Mouse (Mus musculus) thymus, adult 2 months (tissue): ENCODE results near the gene Fem1b. TPM values are rescaled to one million over a fixed set of nuclear protein-coding genes. Genes with fewer than 3 reads are reported as not detected.

Experiments used
- DNase-seq: peaks from one replicate; pipeline ENCODE4 v3.0.0; 2021
- H3K27ac ChIP-seq: fragments of 200-500 bp; 2 replicates; pipeline ENCODE4 v1.5.1; 2012; ENCODE audit warnings: low read length, control low read depth; ENCODE audit not compliant: control insufficient read depth, insufficient read depth
- H3K27me3 ChIP-seq: fragments of 200-500 bp; 2 replicates; pipeline ENCODE4 v1.6.1; 2012; ENCODE audit warnings: mild to moderate bottlenecking, low read length, moderate library complexity, mixed read lengths; ENCODE audit not compliant: control insufficient read depth, insufficient read depth
- H3K36me3 ChIP-seq: fragments of 200-500 bp; 2 replicates; pipeline ENCODE4 v1.6.1; 2012; ENCODE audit warnings: mild to moderate bottlenecking, low read length, moderate library complexity; ENCODE audit not compliant: control insufficient read depth, insufficient read depth
- H3K4me1 ChIP-seq: fragments of 200-500 bp; replicated peaks from 2 replicates; pipeline ENCODE4 v1.6.1; 2012; ENCODE audit warnings: low read length; ENCODE audit not compliant: control insufficient read depth, insufficient read depth
- H3K4me3 ChIP-seq: fragments of 200-500 bp; 2 replicates; pipeline ENCODE4 v1.5.1; 2012; ENCODE audit warnings: mild to moderate bottlenecking, low read length, control low read depth, moderate library complexity; ENCODE audit not compliant: control insufficient read depth, insufficient read depth
- CTCF ChIP-seq: fragments of 200-500 bp; IDR thresholded peaks from 2 replicates; pipeline ENCODE4 v1.5.1; 2012; ENCODE audit warnings: mild to moderate bottlenecking, control low read depth, low read length, moderate library complexity, borderline replicate concordance; ENCODE audit not compliant: control insufficient read depth, poor library complexity, insufficient read depth; ENCODE audit errors: extremely low read depth
- POLR2A ChIP-seq: fragments of 200-500 bp; IDR thresholded peaks from 2 replicates; pipeline ENCODE4 v1.6.1; 2012; ENCODE audit warnings: mild to moderate bottlenecking, low read length, control low read depth, moderate library complexity; ENCODE audit not compliant: control insufficient read depth, poor library complexity, insufficient read depth; ENCODE audit errors: extremely low read depth
- WGBS: fragments of 180-500 bp; shearing (Covaris S2); methylation state at CpG from one replicate; pipeline ENCODE4 v1.1.7; 2018; 5-methylcytosine and 5-hydroxymethylcytosine counted together
- polyA plus RNA-seq: library from polyadenylated mRNA; depleted of rRNA; stranded (reverse); fragments of >200 nt; gene quantifications from 2 replicates; pipeline ENCODE4 v1.2.3, GENCODE M21; 2012

Gene Fem1b
- polyA plus RNA-seq, 1 experiment: 15.3 TPM

- Histone ChIP-seq H3K27ac (no peak overlapping the region), H3K27me3 (no peaks in the 10 kb centered on the region), H3K4me3 (no peak overlapping the region), H3K4me1 (peaks cover 3% of the 10 kb centered on the region; the same call in 1 of the 2 replicates), H3K36me3 (no peaks in the 10 kb centered on the region)
- TF ChIP-seq POLR2A (no peak), CTCF (no peak)
- WGBS: 89% methylated on average over 17 of the region's 17 CpGs
- DNase-seq: no peak
Measured at GRCm38 (mm10) chr9:62767464-62767863, 44.3 kb downstream of the Fem1b start.

- 78% methylated on average over 4 of the region's 4 CpGs for WGBS
- TF ChIP-seq POLR2A (no peak), CTCF (no peak)
- H3K4me1 ChIP-seq: peaks cover 3% of the 10 kb centered on the region; the same call in 1 of the 2 replicates
- no peaks in the 10 kb centered on the region for H3K36me3 ChIP-seq
- no peak overlapping the region for H3K27ac ChIP-seq
- no peak overlapping the region for H3K4me3 ChIP-seq
- no peak for DNase-seq
- no peaks in the 10 kb centered on the region for H3K27me3 ChIP-seq
Measured at GRCm38 (mm10) chr9:62765346-62765745, 46.4 kb downstream of the Fem1b start.

GRCm38 (mm10) chr9:62763478-62763877, 48.3 kb downstream of the Fem1b start:
- peak; percentile 37 for DNase-seq
- no peak for TF ChIP-seq POLR2A
- no peak for TF ChIP-seq CTCF
- Histone ChIP-seq H3K27ac (no peak overlapping the region), H3K4me3 (no peak overlapping the region), H3K4me1 (peaks cover 3% of the 10 kb centered on the region; the same call in 1 of the 2 replicates), H3K36me3 (no peaks in the 10 kb centered on the region), H3K27me3 (no peaks in the 10 kb centered on the region)
- WGBS: 23% methylated on average over 13 of the region's 13 CpGs

GRCm38 (mm10) chr9:62759601-62760000, 52.1 kb downstream of the Fem1b start:
- 62% methylated on average over 3 of the region's 3 CpGs for WGBS
- TF ChIP-seq CTCF (no peak), POLR2A (no peak)
- H3K27ac ChIP-seq: no peak overlapping the region
- no peaks in the 10 kb centered on the region for H3K36me3 ChIP-seq
- H3K4me3 ChIP-seq: no peak overlapping the region
- H3K27me3 ChIP-seq: no peaks in the 10 kb centered on the region
- H3K4me1 ChIP-seq: peaks cover 3% of the 10 kb centered on the region; the same call in 1 of the 2 replicates
- peak; percentile 16 for DNase-seq

- Histone ChIP-seq H3K27me3 (no peaks in the 10 kb centered on the region), H3K27ac (no peak overlapping the region), H3K36me3 (no peaks in the 10 kb centered on the region), H3K4me3 (no peak overlapping the region), H3K4me1 (no peaks in the 10 kb centered on the region)
- 90% methylated on average over 4 of the region's 4 CpGs for WGBS
- no peak for DNase-seq
- TF ChIP-seq CTCF: no peak
- TF ChIP-seq POLR2A: no peak
Measured at GRCm38 (mm10) chr9:62758288-62758687, 53.4 kb downstream of the Fem1b start.

- no peaks in the 10 kb centered on the region for H3K4me1 ChIP-seq
- no peak for DNase-seq
- H3K36me3 ChIP-seq: no peaks in the 10 kb centered on the region
- WGBS: 93% methylated on average over 11 of the region's 11 CpGs
- H3K4me3 ChIP-seq: no peak overlapping the region
- TF ChIP-seq CTCF (no peak), POLR2A (no peak)
- H3K27ac ChIP-seq: no peak overlapping the region
- no peaks in the 10 kb centered on the region for H3K27me3 ChIP-seq
Measured at GRCm38 (mm10) chr9:62750381-62750780, 61.4 kb downstream of the Fem1b start.

- no peak for DNase-seq
- no peaks in the 10 kb centered on the region for H3K4me1 ChIP-seq
- H3K4me3 ChIP-seq: no peak overlapping the region
- H3K27me3 ChIP-seq: no peaks in the 10 kb centered on the region
- no peak overlapping the region for H3K27ac ChIP-seq
- 90% methylated on average over 6 of the region's 6 CpGs for WGBS
- H3K36me3 ChIP-seq: no peaks in the 10 kb centered on the region
- no peak for TF ChIP-seq POLR2A
- TF ChIP-seq CTCF: no peak
Measured at GRCm38 (mm10) chr9:62749666-62750065, 62.1 kb downstream of the Fem1b start.
